Mouse (Mus musculus) ES-E14 (cell line): ENCODE measurements at regions not wholly inside any gene's neighbourhood (a gene's known extent, or its start where the extent isn't known, plus 50 kb on each side); places are given as distances from the start of the nearest gene placed in this dataset.

Source experiments
- DNase-seq: peaks from one replicate; pipeline ENCODE4 v3.0.0-alpha.2; 2013; ENCODE audit warnings: low read depth, low spot score
- H3K27ac ChIP-seq: 2 replicates; pipeline ENCODE4 v1.5.1; 2012; ENCODE audit warnings: low read depth, mild to moderate bottlenecking, low read length, moderate library complexity, mixed read lengths; ENCODE audit not compliant: poor library complexity, insufficient read depth, severe bottlenecking
- H3K36me3 ChIP-seq: 2 replicates; pipeline ENCODE4 v1.6.1; 2012; ENCODE audit warnings: mild to moderate bottlenecking, low read length, moderate library complexity, mixed read lengths; ENCODE audit not compliant: control insufficient read depth, poor library complexity, insufficient read depth, severe bottlenecking
- H3K4me1 ChIP-seq, 2 experiments: fragments of 150-350 bp in 1 of 2; sonication (generic) in 1 of 2; 2 replicates each; pipeline ENCODE4 v1.6.1; 2012; ENCODE audit warnings: low read length in 2 of 2, mild to moderate bottlenecking in 1 of 2, mixed read lengths in 1 of 2; ENCODE audit not compliant: control insufficient read depth in 2 of 2, insufficient read depth in 2 of 2, poor library complexity in 1 of 2
- H3K4me3 ChIP-seq, 2 experiments: fragments of 150-350 bp in 1 of 2; sonication (generic) in 1 of 2; 2 replicates each; pipeline ENCODE4 v1.5.1; 2012; ENCODE audit warnings: low read length in 2 of 2, low read depth in 1 of 2, mild to moderate bottlenecking in 1 of 2, mixed read lengths in 1 of 2; ENCODE audit not compliant: insufficient read depth in 1 of 2, poor library complexity in 1 of 2, severe bottlenecking in 1 of 2
- H3K9ac ChIP-seq: 2 replicates; pipeline ENCODE4 v1.6.1; 2012; ENCODE audit warnings: low read depth, mild to moderate bottlenecking, low read length, mixed read lengths; ENCODE audit not compliant: poor library complexity, insufficient read depth, severe bottlenecking
- H3K9me3 ChIP-seq: fragments of 150-350 bp; sonication (generic); 2 replicates; pipeline ENCODE4 v1.6.1; 2012; ENCODE audit warnings: low read depth, mild to moderate bottlenecking, low read length; ENCODE audit not compliant: control insufficient read depth, insufficient read depth
- CHD2 ChIP-seq: IDR thresholded peaks from 2 replicates; pipeline ENCODE4 v1.6.1; 2014; ENCODE audit warnings: mild to moderate bottlenecking, low read depth, low read length, inconsistent platforms
- HCFC1 ChIP-seq: IDR thresholded peaks from 2 replicates; pipeline ENCODE4 v1.6.1; 2012; ENCODE audit warnings: low read length, inconsistent platforms, borderline replicate concordance; ENCODE audit not compliant: insufficient read depth
- MAFK ChIP-seq: IDR thresholded peaks from 2 replicates; pipeline ENCODE4 v1.6.1; 2014; ENCODE audit warnings: mild to moderate bottlenecking, low read depth, low read length, inconsistent platforms; ENCODE audit not compliant: insufficient read depth
- ZC3H11A ChIP-seq: IDR thresholded peaks from 2 replicates; pipeline ENCODE4 v1.6.1; 2012; ENCODE audit warnings: low read depth, mild to moderate bottlenecking, inconsistent platforms, low read length, borderline replicate concordance
- ZNF384 ChIP-seq: IDR thresholded peaks from 2 replicates; pipeline ENCODE4 v1.6.1; 2012; ENCODE audit warnings: low read depth, low read length, inconsistent platforms
- in situ Hi-C, 2 experiments: fragments of 600-800 bp; cut with MboI; formaldehyde crosslinking; loops; one replicate each; pipeline ENCODE4 v1.15.1; 2025; ENCODE audit warnings: low sequenced_read_pairs in 2 of 2, inconsistent platforms in 1 of 2; ENCODE audit not compliant: unreplicated experiment in 2 of 2

DNA sequence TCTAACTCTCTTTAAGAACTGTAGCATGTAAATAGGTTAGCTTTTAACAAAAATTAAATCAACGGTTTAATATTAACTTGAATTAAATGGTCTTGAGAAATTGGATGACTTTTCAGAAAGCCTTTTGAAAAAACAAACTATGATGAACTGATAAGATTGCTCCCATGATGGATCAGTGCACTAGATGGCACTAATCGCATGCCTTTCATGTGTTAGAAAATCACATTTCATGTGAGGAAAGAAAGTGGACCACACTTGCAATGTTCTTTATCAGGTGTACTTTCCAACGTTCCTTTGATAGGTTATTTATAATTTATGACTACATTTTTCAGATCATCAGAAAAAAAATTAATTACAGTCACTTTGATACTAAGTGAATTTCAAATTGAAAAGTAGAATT, 1003.2 kb upstream of the 4930412O13Rik start:
- no peaks in the 10 kb centered on the region for H3K36me3 ChIP-seq
- no peaks in the 10 kb centered on the region for H3K4me1 ChIP-seq
- no peaks in the 10 kb centered on the region for H3K9me3 ChIP-seq
- TF ChIP-seq HCFC1 = no peak
- H3K4me3 ChIP-seq = no peak overlapping the region
- in situ Hi-C loops = no loop called here
- no peak overlapping the region for H3K9ac ChIP-seq
- DNase-seq = no peak
- H3K27ac ChIP-seq = no peak overlapping the region

DNA sequence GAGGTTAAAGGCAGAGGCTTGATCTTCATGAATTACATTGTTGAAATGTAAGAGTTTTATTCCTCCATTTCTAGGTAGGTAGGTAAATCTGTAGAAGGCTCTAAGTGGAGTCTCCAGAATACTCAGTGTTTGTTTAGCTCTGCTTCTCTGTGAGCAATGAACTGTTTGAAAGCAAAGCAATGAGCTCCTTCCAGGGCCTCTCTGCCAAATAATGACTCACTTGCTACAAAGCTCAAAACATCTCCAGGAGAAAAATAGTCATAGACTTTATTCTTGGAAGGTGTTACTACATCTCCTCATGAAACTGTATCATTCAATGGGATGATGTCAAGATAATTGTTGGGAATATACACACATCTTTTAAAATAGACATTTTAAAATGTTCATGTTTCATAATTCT, 968.6 kb upstream of the 4930412O13Rik start:
- H3K4me1 ChIP-seq = no peaks in the 10 kb centered on the region
- H3K9ac ChIP-seq = no peak overlapping the region
- H3K27ac ChIP-seq = no peak overlapping the region
- H3K9me3 ChIP-seq = no peaks in the 10 kb centered on the region
- no peak for DNase-seq
- no peaks in the 10 kb centered on the region for H3K36me3 ChIP-seq
- in situ Hi-C loops = no loop called here
- no peak for TF ChIP-seq ZC3H11A
- TF ChIP-seq MAFK = no peak
- no peak for TF ChIP-seq HCFC1
- no peak for TF ChIP-seq ZNF384
- TF ChIP-seq CHD2 = no peak
- no peak overlapping the region for H3K4me3 ChIP-seq

DNA sequence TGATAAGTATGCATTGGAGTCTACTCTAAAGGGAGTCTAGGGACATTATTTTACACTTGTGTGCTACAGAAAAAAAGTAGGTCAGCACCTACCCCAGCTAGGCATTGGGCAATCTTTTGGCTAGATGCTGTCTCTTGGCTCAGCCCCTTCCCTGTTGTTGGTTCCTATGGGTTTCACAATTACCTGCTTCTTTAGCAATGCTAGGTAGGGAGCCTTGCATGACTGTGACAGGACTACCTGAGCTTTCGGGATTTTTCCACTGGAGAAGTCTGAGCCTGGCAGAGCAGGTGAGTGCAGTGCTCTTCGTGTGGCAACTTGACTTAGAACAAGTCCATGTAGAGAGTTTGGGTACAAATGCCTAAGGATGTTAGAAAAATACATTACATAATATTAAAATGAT, 956.2 kb upstream of the 4930412O13Rik start:
- Histone ChIP-seq H3K4me3 (no peak overlapping the region), H3K4me1 (no peaks in the 10 kb centered on the region), H3K9me3 (no peaks in the 10 kb centered on the region), H3K36me3 (no peaks in the 10 kb centered on the region), H3K27ac (no peak overlapping the region), H3K9ac (no peak overlapping the region)
- in situ Hi-C loops = no loop called here
- no peak for DNase-seq
- TF ChIP-seq MAFK (no peak), CHD2 (no peak), ZNF384 (no peak), HCFC1 (no peak), ZC3H11A (no peak)

DNA sequence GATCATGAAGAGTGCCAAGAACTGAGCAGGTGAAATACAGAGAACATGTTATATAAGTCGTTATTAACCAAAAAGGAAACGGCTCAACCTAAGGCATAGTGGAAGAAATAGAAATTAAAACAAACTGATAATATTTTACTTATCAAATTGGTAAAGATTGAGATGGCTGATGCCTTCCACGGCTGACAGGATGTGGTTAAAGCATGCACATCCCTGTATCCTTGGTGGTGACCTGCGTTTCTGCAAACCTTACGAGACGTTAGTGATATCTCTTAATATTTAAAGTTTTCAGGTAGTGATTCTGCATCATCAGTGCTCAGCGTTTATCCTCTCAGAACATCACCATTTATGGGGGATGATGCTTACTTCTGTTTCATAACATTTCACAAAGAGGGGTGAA, 939.5 kb upstream of the 4930412O13Rik start:
- in situ Hi-C loops = no loop called here

DNA sequence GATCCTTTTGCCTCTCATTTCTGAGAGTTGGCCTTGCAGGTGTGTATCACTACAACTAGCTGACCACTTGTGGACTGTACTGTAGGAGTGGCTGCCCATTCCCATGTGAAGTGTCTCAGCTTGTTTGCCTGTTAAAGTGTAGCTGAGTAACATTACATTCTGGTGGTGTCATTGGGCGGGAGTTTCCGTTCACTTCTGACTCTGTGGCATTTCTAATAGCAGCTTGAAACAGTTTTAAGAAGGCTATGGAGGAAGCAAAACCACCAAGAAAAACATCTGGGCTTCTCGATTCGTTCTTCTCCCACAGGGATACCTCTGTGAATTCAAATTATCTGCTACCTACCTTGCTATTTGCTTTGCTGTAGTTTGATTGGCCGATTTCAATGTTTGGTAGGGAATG, 922.1 kb upstream of the 4930412O13Rik start:
- no peak for TF ChIP-seq CHD2
- TF ChIP-seq ZNF384 = no peak
- no peak for TF ChIP-seq MAFK
- no peak for TF ChIP-seq HCFC1
- no peak for TF ChIP-seq ZC3H11A
- no peaks in the 10 kb centered on the region for H3K9me3 ChIP-seq
- DNase-seq = no peak
- no peaks in the 10 kb centered on the region for H3K4me1 ChIP-seq
- no peaks in the 10 kb centered on the region for H3K36me3 ChIP-seq
- no peak overlapping the region for H3K9ac ChIP-seq
- in situ Hi-C loops = no loop called here
- H3K4me3 ChIP-seq = no peak overlapping the region
- no peak overlapping the region for H3K27ac ChIP-seq

More for the DNA sequence above, 939.5 kb upstream of the 4930412O13Rik start:
- no peaks in the 10 kb centered on the region for H3K36me3 ChIP-seq
- no peak overlapping the region for H3K4me3 ChIP-seq
- no peaks in the 10 kb centered on the region for H3K9me3 ChIP-seq
- TF ChIP-seq ZC3H11A (no peak), MAFK (no peak), HCFC1 (no peak), CHD2 (no peak), ZNF384 (no peak)
- H3K9ac ChIP-seq = no peak overlapping the region
- no peaks in the 10 kb centered on the region for H3K4me1 ChIP-seq
- no peak for DNase-seq
- no peak overlapping the region for H3K27ac ChIP-seq
